Mouse (Mus musculus): ENCODE data around the gene Akap9. TPM values are rescaled to one million over a fixed set of nuclear protein-coding genes. Genes with fewer than 3 reads are reported as not detected.
A peak's percentile ranks its signal among the peaks of the same experiment; 100 is the strongest.
"Not testable (repeated sequence)": the region's sequence is repeated elsewhere in the genome, so short reads cannot be mapped to it uniquely, and the experiment has no call there.

Akap9 gene
- polyA plus RNA-seq, 1 experiment from 2014 or later, result 282 TPM

GRCm38 (mm10) chr5:4094471-4094870 lies 166.6 kb downstream of the Akap9 start:
- Histone ChIP-seq H3K9me3 (ENCODE audit: control insufficient read depth, low read length) (no peaks in the 10 kb centered on the region), H3K27me3 (ENCODE audit: control insufficient read depth, insufficient read depth, low read length) (no peaks in the 10 kb centered on the region), H3K4me3 (replicated peaks; ENCODE audit: low read length) (no peak overlapping the region), H3K4me1 (replicated peaks; ENCODE audit: control insufficient read depth, insufficient read depth, low read length) (no peaks in the 10 kb centered on the region), H3K27ac (no peak overlapping the region), H3K36me3 (replicated peaks; ENCODE audit: control insufficient read depth, insufficient read depth) (peaks cover 80% of the 10 kb centered on the region), H3K4me2 (replicated peaks) (no peak overlapping the region), H3K9ac (no peak overlapping the region)
- no peak for DNase-seq (ENCODE audit: low spot score)
- no peak for ATAC-seq (ENCODE audit: low FRiP score)
- 98% methylated on average over 5 of the region's 5 CpGs for WGBS

GRCm38 (mm10) chr5:4101031-4101430 lies 173.2 kb downstream of the Akap9 start:
- Histone ChIP-seq H3K27me3 (ENCODE audit: control insufficient read depth, insufficient read depth, low read length) (no peaks in the 10 kb centered on the region), H3K4me3 (replicated peaks; ENCODE audit: low read length) (no peak overlapping the region), H3K36me3 (replicated peaks; ENCODE audit: control insufficient read depth, insufficient read depth) (peaks cover 52% of the 10 kb centered on the region), H3K9me3 (ENCODE audit: control insufficient read depth, low read length) (no peaks in the 10 kb centered on the region), H3K4me1 (replicated peaks; ENCODE audit: control insufficient read depth, insufficient read depth, low read length) (peaks cover 18% of the 10 kb centered on the region), H3K4me2 (replicated peaks) (no peak overlapping the region), H3K9ac (no peak overlapping the region), H3K27ac (no peak overlapping the region)
- ATAC-seq (ENCODE audit: low FRiP score) (no peak), DNase-seq (ENCODE audit: low spot score) (no peak)
- 97% methylated on average over 4 of the region's 4 CpGs for WGBS

GRCm38 (mm10) chr5:4101770-4102169 lies 173.9 kb downstream of the Akap9 start:
- Histone ChIP-seq H3K4me3 (replicated peaks; ENCODE audit: low read length) (no peak overlapping the region), H3K4me2 (replicated peaks) (0 out of 2 replicates have a peak overlapping the region, but pooled peaks have one; percentile 4), H3K9ac (no peak overlapping the region), H3K27me3 (ENCODE audit: control insufficient read depth, insufficient read depth, low read length) (no peaks in the 10 kb centered on the region), H3K36me3 (replicated peaks; ENCODE audit: control insufficient read depth, insufficient read depth) (peaks cover 51% of the 10 kb centered on the region), H3K27ac (no peak overlapping the region), H3K9me3 (ENCODE audit: control insufficient read depth, low read length) (no peaks in the 10 kb centered on the region), H3K4me1 (replicated peaks; ENCODE audit: control insufficient read depth, insufficient read depth, low read length) (peaks cover 18% of the 10 kb centered on the region)
- WGBS, result 92% methylated on average over 2 of the region's 2 CpGs
- DNase-seq (ENCODE audit: low spot score) (no peak), ATAC-seq (ENCODE audit: low FRiP score) (no peak)

- Histone ChIP-seq H3K36me3 (replicated peaks; ENCODE audit: control insufficient read depth, insufficient read depth) (peaks cover 35% of the 10 kb centered on the region), H3K27ac (peak overlapping the region; percentile 99), H3K9me3 (ENCODE audit: control insufficient read depth, low read length) (no peaks in the 10 kb centered on the region), H3K4me2 (replicated peaks) (peak overlapping the region; percentile 78), H3K9ac (peak overlapping the region; percentile 91), H3K4me1 (replicated peaks; ENCODE audit: control insufficient read depth, insufficient read depth, low read length) (peaks cover 18% of the 10 kb centered on the region), H3K4me3 (replicated peaks; ENCODE audit: low read length) (peak overlapping the region; percentile 94), H3K27me3 (ENCODE audit: control insufficient read depth, insufficient read depth, low read length) (no peaks in the 10 kb centered on the region)
- ATAC-seq (ENCODE audit: low FRiP score) (peak; percentile 73), DNase-seq (ENCODE audit: low spot score) (no peak)
- WGBS, result 2% methylated on average over 41 of the region's 41 CpGs
Measured at GRCm38 (mm10) chr5:4103626-4104340, 175.9 kb downstream of the Akap9 start.

DNA sequence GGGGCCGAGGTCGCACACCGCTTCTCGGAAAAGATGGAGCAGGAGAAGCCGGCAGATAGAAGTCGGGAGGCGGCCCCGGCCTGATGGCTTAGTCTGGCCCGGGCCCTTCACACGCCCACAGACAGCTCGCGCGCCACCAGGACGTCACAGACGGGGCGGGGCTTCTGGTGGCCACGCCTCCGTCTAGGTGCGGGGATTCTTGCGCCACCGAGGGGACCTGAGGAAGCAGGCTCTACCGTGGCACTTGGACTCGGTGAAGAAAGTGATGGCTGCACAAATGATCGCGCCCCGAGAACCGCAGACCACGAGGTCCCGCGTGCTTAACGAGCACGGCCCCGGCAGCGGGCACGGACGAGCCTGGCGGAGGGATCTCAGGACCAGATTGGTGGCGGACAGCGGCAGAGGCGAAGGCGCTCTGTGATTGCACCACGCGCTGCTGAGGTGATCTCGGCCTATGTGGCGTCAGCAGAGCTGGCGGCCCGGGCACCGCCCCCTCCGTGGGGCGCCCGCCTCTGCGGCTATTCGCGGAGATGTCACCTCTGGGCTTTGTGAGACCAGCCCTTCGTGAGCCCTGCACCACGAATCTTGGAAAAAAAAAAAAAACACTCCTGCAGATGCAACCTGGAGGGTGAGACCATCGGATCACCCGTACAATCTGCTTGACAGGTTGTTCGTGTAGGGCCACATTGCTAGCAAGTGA lies 176.6 kb downstream of the Akap9 start, which contains the start of gene Cyp51:
Cyp51 (minus strand) TSS at position 406 of the 700 bp plus-strand sequence.
- Histone ChIP-seq H3K9me3 (ENCODE audit: control insufficient read depth, low read length) (no peaks in the 10 kb centered on the region), H3K4me2 (replicated peaks) (peak within 1 kb of the TSS; percentile 78), H3K27ac (peak within 1 kb of the TSS; percentile 99), H3K4me1 (replicated peaks; ENCODE audit: control insufficient read depth, insufficient read depth, low read length) (peaks cover 18% of the 10 kb centered on the region), H3K27me3 (ENCODE audit: control insufficient read depth, insufficient read depth, low read length) (no peaks in the 10 kb centered on the region), H3K36me3 (replicated peaks; ENCODE audit: control insufficient read depth, insufficient read depth) (peaks cover 28% of the 10 kb centered on the region), H3K9ac (peak within 1 kb of the TSS; percentile 91), H3K4me3 (replicated peaks; ENCODE audit: low read length) (peak within 1 kb of the TSS; percentile 94)
- under 1% methylated on average over 59 of the region's 59 CpGs for WGBS
- DNase-seq (ENCODE audit: low spot score) (peak; percentile 96), ATAC-seq (ENCODE audit: low FRiP score) (peak; percentile 96)

GRCm38 (mm10) chr5:4105651-4106186 lies 177.9 kb downstream of the Akap9 start:
- DNase-seq (ENCODE audit: low spot score), result no peak
- WGBS, result 91% methylated on average over 2 of the region's 2 CpGs
- Histone ChIP-seq H3K9me3 (ENCODE audit: control insufficient read depth, low read length) (no peaks in the 10 kb centered on the region), H3K27ac (peak overlapping the region; percentile 99), H3K36me3 (replicated peaks; ENCODE audit: control insufficient read depth, insufficient read depth) (peaks cover 17% of the 10 kb centered on the region), H3K4me2 (replicated peaks) (no peak overlapping the region), H3K4me1 (replicated peaks; ENCODE audit: control insufficient read depth, insufficient read depth, low read length) (peaks cover 18% of the 10 kb centered on the region), H3K9ac (no peak overlapping the region), H3K27me3 (ENCODE audit: control insufficient read depth, insufficient read depth, low read length) (no peaks in the 10 kb centered on the region), H3K4me3 (replicated peaks; ENCODE audit: low read length) (no peak overlapping the region)
- ATAC-seq (ENCODE audit: low FRiP score), result no peak

GRCm38 (mm10) chr5:4107056-4107455 lies 179.2 kb downstream of the Akap9 start:
- H3K9me3 ChIP-seq (ENCODE audit: control insufficient read depth, low read length); H3K4me3 ChIP-seq (replicated peaks; ENCODE audit: low read length); ATAC-seq (ENCODE audit: low FRiP score); H3K4me2 ChIP-seq (replicated peaks); H3K27me3 ChIP-seq (ENCODE audit: control insufficient read depth, insufficient read depth, low read length); DNase-seq (ENCODE audit: low spot score); H3K36me3 ChIP-seq (replicated peaks; ENCODE audit: control insufficient read depth, insufficient read depth); H3K27ac ChIP-seq; H3K9ac ChIP-seq: not testable (repeated sequence)
- 56% methylated on average over 7 of the region's 7 CpGs for WGBS
- H3K4me1 ChIP-seq (replicated peaks; ENCODE audit: control insufficient read depth, insufficient read depth, low read length), result peaks cover 14% of the 10 kb centered on the region

DNA sequence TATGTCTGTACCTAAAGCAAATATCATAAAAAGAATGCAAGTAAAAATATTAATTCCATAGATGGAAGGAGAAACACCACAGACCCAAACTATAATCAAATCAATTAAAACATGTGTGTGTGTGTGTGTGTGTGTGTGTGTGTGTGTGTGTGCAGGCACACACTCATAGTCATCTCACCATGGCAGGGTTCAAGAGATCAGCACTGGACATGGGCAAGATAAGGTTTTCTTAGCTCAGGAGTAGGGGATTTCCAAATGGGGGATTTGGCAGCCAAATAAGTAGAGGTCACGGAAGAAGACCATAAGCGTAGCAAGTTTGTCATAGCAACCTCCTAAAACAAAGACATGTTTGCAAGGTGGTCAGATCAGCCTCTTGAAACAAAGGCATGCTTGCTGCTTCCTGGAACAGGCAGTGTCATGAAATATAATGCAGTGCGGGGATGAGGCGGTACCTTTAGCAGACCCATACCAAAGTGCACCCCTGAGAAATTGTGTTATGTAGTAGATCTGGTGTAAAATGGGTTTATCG lies 184.8 kb downstream of the Akap9 start:
- Histone ChIP-seq H3K9me3 (ENCODE audit: control insufficient read depth, low read length) (no peaks in the 10 kb centered on the region), H3K4me2 (replicated peaks) (no peak overlapping the region), H3K27me3 (ENCODE audit: control insufficient read depth, insufficient read depth, low read length) (no peaks in the 10 kb centered on the region), H3K36me3 (replicated peaks; ENCODE audit: control insufficient read depth, insufficient read depth) (no peaks in the 10 kb centered on the region), H3K27ac (no peak overlapping the region), H3K9ac (no peak overlapping the region), H3K4me3 (replicated peaks; ENCODE audit: low read length) (no peak overlapping the region), H3K4me1 (replicated peaks; ENCODE audit: control insufficient read depth, insufficient read depth, low read length) (no peaks in the 10 kb centered on the region)
- ATAC-seq (ENCODE audit: low FRiP score) (no peak), DNase-seq (ENCODE audit: low spot score) (no peak)
- WGBS, result 88% methylated on average over 5 of the region's 5 CpGs
